Mouse (Mus musculus) testis, adult 2 months (tissue): ENCODE measurements around the gene Pigp.

Source experiments
- CTCF ChIP-seq: fragments of 200-500 bp; IDR thresholded peaks from 2 replicates; pipeline ENCODE4 v1.5.1; 2012; ENCODE audit warnings: low read depth, mild to moderate bottlenecking, inconsistent platforms, low read length, moderate library complexity; ENCODE audit not compliant: control insufficient read depth, insufficient read depth, insufficient replicate concordance
- POLR2A ChIP-seq: fragments of 200-500 bp; IDR thresholded peaks from 2 replicates; pipeline ENCODE4 v1.6.1; 2012; ENCODE audit warnings: low read depth, mild to moderate bottlenecking, inconsistent platforms, low read length, moderate library complexity; ENCODE audit not compliant: control insufficient read depth

GRCm38 (mm10) chr16:94354450-94354849 is 17.2 kb downstream of the Pigp start:
- TF ChIP-seq CTCF, result no peak
- no peak; the same call in 1 of the 2 replicates for TF ChIP-seq POLR2A
